Comparison of ENCODE assay signal across 11 mouse cellular contexts in genomic region chr2:60045995-60046394, GRCm38 (mm10).
DNase-seq lines count a peak whose midpoint lies in the region; ATAC-seq and TF ChIP-seq lines count a peak whose summit lies in the region.
"Had no signal": no experiment of that assay in that cellular context is flagged by ENCODE, and none has a peak within 500 bp of the region (broad histone marks: within the 10 kb centered on the region; RNA-seq: fewer than 3 reads in every experiment).

No protein-coding gene starts in this region.

- 3% methylated on average over 1 of the region's 1 CpGs for WGBS in liver, embryonic 14.5 days (ENCODE audit: insufficient replicate concordance)
- 73% methylated on average over 1 of the region's 1 CpGs for WGBS in hindbrain, embryonic 13.5 days

- H3K9me3 ChIP-seq in liver, embryonic 14.5 days (ENCODE audit: control insufficient read depth, low read length), result no peaks in the 10 kb centered on the region
- no peaks in the 10 kb centered on the region for H3K9me3 ChIP-seq in hindbrain, embryonic 13.5 days
- H3K9me3 ChIP-seq: embryonic facial prominence, embryonic 13.5 days; midbrain, embryonic 12.5 days had no signal

- no peak overlapping the region for H3K9ac ChIP-seq in liver, embryonic 14.5 days (replicated peaks)
- no peak overlapping the region for H3K9ac ChIP-seq in hindbrain, embryonic 13.5 days
- H3K9ac ChIP-seq: embryonic facial prominence, embryonic 13.5 days; midbrain, embryonic 12.5 days had no signal

- peak; percentile 23 to 25 for DNase-seq in adrenal gland, postnatal 36 days
- DNase-seq in adrenal gland, adult 18-20 months (ENCODE audit: low spot score in 2 of 2), result no peak
- peak; percentile 10 for DNase-seq in 3T3-L1 (ENCODE audit: low read depth, low spot score)
- DNase-seq in heart, adult 8-10 months (ENCODE audit: low spot score), result peak; percentile 60
- DNase-seq in liver, embryonic 14.5 days (ENCODE audit: low read depth in 3 of 3, low spot score in 3 of 3), result peak; percentile 29 to 39 (median 31)
- DNase-seq in right cerebral cortex, postnatal 14 days, result no peak
- DNase-seq in layer of hippocampus, adult 8-10 months (ENCODE audit: low spot score in 2 of 2), result no peak
- DNase-seq: gastrocnemius, postnatal 36 days had no signal

- no peak overlapping the region for H3K27ac ChIP-seq in liver, embryonic 14.5 days
- H3K27ac ChIP-seq in hindbrain, embryonic 13.5 days, result no peak overlapping the region
- H3K27ac ChIP-seq: embryonic facial prominence, embryonic 13.5 days; midbrain, embryonic 12.5 days had no signal

- 0 out of 2 replicates have a peak, but pooled peaks have one; percentile 40 for TF ChIP-seq EP300 in liver, embryonic 14.5 days (IDR thresholded peaks at IDR 0.05; ENCODE audit: low read depth)

- no peaks in the 10 kb centered on the region for H3K36me3 ChIP-seq in liver, embryonic 14.5 days (replicated peaks; ENCODE audit: control insufficient read depth, insufficient read depth, low read depth)
- no peaks in the 10 kb centered on the region for H3K36me3 ChIP-seq in hindbrain, embryonic 13.5 days
- H3K36me3 ChIP-seq: embryonic facial prominence, embryonic 13.5 days; midbrain, embryonic 12.5 days had no signal

- TF ChIP-seq CTCF in liver, embryonic 14.5 days (IDR thresholded peaks at IDR 0.05; ENCODE audit: low read depth), result no peak

- ATAC-seq in liver, embryonic 14.5 days (ENCODE audit: insufficient read depth), result peak; percentile 51; the same call in 1 of the 2 replicates
- no peak for ATAC-seq in hindbrain, embryonic 13.5 days (ENCODE audit: low FRiP score)

- H3K4me2 ChIP-seq in liver, embryonic 14.5 days (ENCODE audit: low read depth), result no peak overlapping the region
- H3K4me2 ChIP-seq in hindbrain, embryonic 13.5 days, result no peak overlapping the region
- H3K4me2 ChIP-seq: embryonic facial prominence, embryonic 13.5 days; midbrain, embryonic 12.5 days had no signal

- no peaks in the 10 kb centered on the region for H3K27me3 ChIP-seq in liver, embryonic 14.5 days (ENCODE audit: control insufficient read depth, insufficient read depth, low read length)
- no peaks in the 10 kb centered on the region for H3K27me3 ChIP-seq in hindbrain, embryonic 13.5 days
- H3K27me3 ChIP-seq: embryonic facial prominence, embryonic 13.5 days; midbrain, embryonic 12.5 days had no signal

- H3K4me1 ChIP-seq in liver, embryonic 14.5 days (replicated peaks; ENCODE audit: control insufficient read depth in 2 of 2, insufficient read depth in 2 of 2, low read length in 1 of 2), result peaks cover 8 to 12% of the 10 kb centered on the region in 2 experiments
- peaks cover 9% of the 10 kb centered on the region for H3K4me1 ChIP-seq in hindbrain, embryonic 13.5 days (replicated peaks)
- H3K4me1 ChIP-seq: embryonic facial prominence, embryonic 13.5 days had no signal

- H3K4me3 ChIP-seq in liver, embryonic 14.5 days (ENCODE audit: insufficient read depth in 1 of 2, low read depth in 2 of 2, low read length in 2 of 2), result no peak overlapping the region
- H3K4me3 ChIP-seq in hindbrain, embryonic 13.5 days, result no peak overlapping the region
- H3K4me3 ChIP-seq: embryonic facial prominence, embryonic 13.5 days; midbrain, embryonic 12.5 days had no signal

Comparison
In these comparisons a context has a peak if more than half of its experiments do, and no peak if none do; other contexts are left out.
1. DNase-seq: peak in adrenal gland, postnatal 36 days (2 of 2), 3T3-L1 (single experiment), heart, adult 8-10 months (single experiment) and liver, embryonic 14.5 days (3 of 3); none in adrenal gland, adult 18-20 months (0 of 2), right cerebral cortex, postnatal 14 days (single experiment) and layer of hippocampus, adult 8-10 months (0 of 2).